Mouse (Mus musculus) CH12.LX (cell line): ENCODE measurements at regions not wholly inside any gene's neighbourhood (a gene's known extent, or its start where the extent isn't known, plus 50 kb on each side); places are given as distances from the start of the nearest gene placed in this dataset.

Experiments used
- DNase-seq: peaks from one replicate; pipeline ENCODE4 v3.0.0-alpha.2; 2013; ENCODE audit errors: extremely low read depth
- H3K27ac ChIP-seq: 2 replicates; pipeline ENCODE4 v1.5.1; 2012; ENCODE audit warnings: low read depth, mild to moderate bottlenecking, control low read depth, moderate library complexity; ENCODE audit not compliant: insufficient read depth
- H3K27me3 ChIP-seq: replicated peaks from 2 replicates; pipeline ENCODE3; 2012; ENCODE audit warnings: inconsistent platforms
- H3K36me3 ChIP-seq, 2 experiments: replicated peaks in 1 of 2; 2 replicates each; pipeline versions ENCODE3 to v1.6.1; 2012; ENCODE audit warnings: inconsistent platforms in 1 of 2, low read length in 1 of 2, mild to moderate bottlenecking in 1 of 2, mixed read lengths in 1 of 2, moderate library complexity in 1 of 2; ENCODE audit not compliant: control insufficient read depth in 1 of 2, insufficient read depth in 1 of 2
- H3K4me1 ChIP-seq, 2 experiments: 2 replicates each; pipeline ENCODE4 v1.6.1; 2012; ENCODE audit warnings: inconsistent platforms in 1 of 2, moderate library complexity in 1 of 2; ENCODE audit not compliant: insufficient read depth in 2 of 2, control insufficient read depth in 1 of 2
- H3K4me2 ChIP-seq: 2 replicates; pipeline ENCODE4 v1.6.1; 2012; ENCODE audit warnings: low read depth, mild to moderate bottlenecking, control low read depth; ENCODE audit not compliant: poor library complexity, insufficient read depth, severe bottlenecking
- H3K4me3 ChIP-seq, 3 experiments: fragments of 150-350 bp in 1 of 3; sonication (generic) in 1 of 3; replicated peaks in 1 of 3; 2 replicates each; pipeline versions ENCODE3 to v1.5.1; 2011 to 2012; ENCODE audit warnings: low read depth in 2 of 3, low read length in 2 of 3, mild to moderate bottlenecking in 2 of 3, moderate library complexity in 2 of 3, control low read depth in 1 of 3, improper control_type of control experiment in 1 of 3, inconsistent platforms in 1 of 3, mixed read lengths in 1 of 3; ENCODE audit not compliant: poor library complexity in 1 of 3
- H3K79me2 ChIP-seq: replicated peaks from 2 replicates; pipeline ENCODE4 v1.6.1; 2012; ENCODE audit warnings: mild to moderate bottlenecking, moderate library complexity; ENCODE audit not compliant: control insufficient read depth, poor library complexity, insufficient read depth, severe bottlenecking; ENCODE audit errors: extremely low read depth
- H3K9ac ChIP-seq: 2 replicates; pipeline ENCODE4 v1.6.1; 2012; ENCODE audit warnings: low read depth, mild to moderate bottlenecking, control low read depth, moderate library complexity; ENCODE audit not compliant: insufficient read depth
- H3K9me3 ChIP-seq: replicated peaks from 2 replicates; pipeline ENCODE3; 2012; ENCODE audit warnings: low read length, inconsistent platforms, mixed read lengths
- BHLHE40 ChIP-seq: IDR thresholded peaks from 2 replicates; pipeline ENCODE4 v1.6.1; 2011; ENCODE audit warnings: mild to moderate bottlenecking, low read depth, low read length, improper control_type of control experiment
- CHD1 ChIP-seq: IDR thresholded peaks from 2 replicates; pipeline ENCODE4 v1.6.1; 2012; ENCODE audit warnings: low read depth, low read length, improper control_type of control experiment, inconsistent platforms
- CHD2 ChIP-seq: IDR thresholded peaks from 2 replicates; pipeline ENCODE4 v1.6.1; 2011; ENCODE audit warnings: low read length, improper control_type of control experiment
- CTCF ChIP-seq, 2 experiments: IDR thresholded peaks in 1 of 2; conservative IDR thresholded peaks in 1 of 2; 2 replicates each; pipeline ENCODE4 v1.5.1; 2011 to 2012; ENCODE audit warnings: low read depth in 2 of 2, low read length in 2 of 2, improper control_type of control experiment in 1 of 2, inconsistent platforms in 1 of 2, mild to moderate bottlenecking in 1 of 2, moderate library complexity in 1 of 2
- E2F4 ChIP-seq: IDR thresholded peaks from 2 replicates; pipeline ENCODE4 v1.6.1; 2011; ENCODE audit warnings: low read depth, low read length, improper control_type of control experiment; ENCODE audit not compliant: insufficient replicate concordance
- ELF1 ChIP-seq: IDR thresholded peaks from 2 replicates; pipeline ENCODE4 v1.6.1; 2014; ENCODE audit warnings: low read depth, mild to moderate bottlenecking, inconsistent platforms, low read length, improper control_type of control experiment
- ETS1 ChIP-seq: conservative IDR thresholded peaks from 2 replicates; pipeline ENCODE4 v1.6.1; 2012; ENCODE audit warnings: low read depth, mild to moderate bottlenecking, inconsistent platforms, low read length, improper control_type of control experiment, moderate library complexity
- IRF4 ChIP-seq: IDR thresholded peaks from 2 replicates; pipeline ENCODE4 v1.6.1; 2014; ENCODE audit warnings: low read depth, mild to moderate bottlenecking, inconsistent platforms, low read length, improper control_type of control experiment
- JUN ChIP-seq: IDR thresholded peaks from 2 replicates; pipeline ENCODE4 v1.6.1; 2011; ENCODE audit warnings: low read depth, mild to moderate bottlenecking, low read length, improper control_type of control experiment, moderate library complexity; ENCODE audit not compliant: insufficient read depth
- JUND ChIP-seq: conservative IDR thresholded peaks from 2 replicates; pipeline ENCODE4 v1.6.1; 2011; ENCODE audit warnings: low read depth, low read length, improper control_type of control experiment
- KAT2A ChIP-seq: IDR thresholded peaks from 2 replicates; pipeline ENCODE4 v1.6.1; 2012; ENCODE audit warnings: low read length, improper control_type of control experiment, inconsistent platforms; ENCODE audit not compliant: insufficient replicate concordance
- MAZ ChIP-seq: IDR thresholded peaks from 2 replicates; pipeline ENCODE4 v1.6.1; 2012; ENCODE audit warnings: low read depth, mild to moderate bottlenecking, inconsistent platforms, low read length, improper control_type of control experiment, moderate library complexity
- NELFE ChIP-seq: IDR thresholded peaks from 2 replicates; pipeline ENCODE4 v1.6.1; 2011; ENCODE audit warnings: low read depth, low read length, improper control_type of control experiment
- POLR2A ChIP-seq: IDR thresholded peaks from 2 replicates; pipeline ENCODE4 v1.6.1; 2011; ENCODE audit warnings: low read depth, mild to moderate bottlenecking, improper control_type of control experiment, low read length
- RAD21 ChIP-seq: IDR thresholded peaks from 2 replicates; pipeline ENCODE4 v1.6.1; 2011; ENCODE audit warnings: low read depth, mild to moderate bottlenecking, low read length, improper control_type of control experiment, moderate library complexity
- RCOR1 ChIP-seq: conservative IDR thresholded peaks from 2 replicates; pipeline ENCODE4 v1.6.1; 2012; ENCODE audit warnings: low read depth, mild to moderate bottlenecking, inconsistent platforms, low read length, improper control_type of control experiment
- SIN3A ChIP-seq: IDR thresholded peaks from 2 replicates; pipeline ENCODE4 v1.6.1; 2012; ENCODE audit warnings: low read length, improper control_type of control experiment, inconsistent platforms
- TBP ChIP-seq: conservative IDR thresholded peaks from 2 replicates; pipeline ENCODE4 v1.6.1; 2011; ENCODE audit warnings: low read depth, low read length, improper control_type of control experiment
- UBTF ChIP-seq: IDR thresholded peaks from 2 replicates; pipeline ENCODE4 v1.6.1; 2012; ENCODE audit warnings: low read depth, mild to moderate bottlenecking, inconsistent platforms, low read length, improper control_type of control experiment, moderate library complexity
- ZC3H11A ChIP-seq: IDR thresholded peaks from 2 replicates; pipeline ENCODE4 v1.6.1; 2012; ENCODE audit warnings: low read depth, mild to moderate bottlenecking, inconsistent platforms, low read length, improper control_type of control experiment
- ZKSCAN1 ChIP-seq: IDR thresholded peaks from 2 replicates; pipeline ENCODE4 v1.6.1; 2012; ENCODE audit warnings: low read depth, inconsistent platforms, low read length, improper control_type of control experiment, borderline replicate concordance
- ZMIZ1 ChIP-seq: IDR thresholded peaks from 2 replicates; pipeline ENCODE4 v1.6.1; 2012; ENCODE audit warnings: low read depth, mild to moderate bottlenecking, inconsistent platforms, low read length, improper control_type of control experiment
- dilution Hi-C: fragments of 300-500 bp; cut with MboI; formaldehyde crosslinking; loops from 2 replicates; pipeline ENCODE4 v1.14.3; 2020; ENCODE audit warnings: low sequenced_read_pairs; ENCODE audit not compliant: extremely low pct_unique_long_range_greater_than_20kb, extremely low pct_ligation_motif_present
- in situ Hi-C: fragments of 300-500 bp; cut with MboI; formaldehyde crosslinking; loops from 3 replicates; pipeline ENCODE4 v1.14.3; 2019; ENCODE audit warnings: low sequenced_read_pairs, low pct_ligation_motif_present, low pct_unique_long_range_greater_than_20kb, mixed read lengths

- Histone ChIP-seq H3K9me3 (peaks cover 76% of the 10 kb centered on the region), H3K4me3 (no peak overlapping the region), H3K27ac (no peak overlapping the region), H3K79me2 (no peaks in the 10 kb centered on the region), H3K9ac (no peak overlapping the region), H3K4me1 (no peaks in the 10 kb centered on the region), H3K27me3 (no peaks in the 10 kb centered on the region), H3K36me3 (no peaks in the 10 kb centered on the region), H3K4me2 (no peak overlapping the region)
- dilution Hi-C loops (no loop called here), in situ Hi-C loops (no loop called here)
- TF ChIP-seq MAZ (no peak), CHD2 (no peak), JUND (no peak), ZKSCAN1 (no peak)
- DNase-seq = no peak
Measured at GRCm38 (mm10) chr12:27465499-27466150, 123.3 kb upstream of the Sox11 start.

GRCm38 (mm10) chr12:27458674-27459073, 116.3 kb upstream of the Sox11 start:
- Histone ChIP-seq H3K79me2 (no peaks in the 10 kb centered on the region), H3K4me2 (no peak overlapping the region), H3K36me3 (no peaks in the 10 kb centered on the region), H3K4me1 (no peaks in the 10 kb centered on the region), H3K4me3 (no peak overlapping the region), H3K9me3 (peaks cover 50% of the 10 kb centered on the region), H3K27ac (no peak overlapping the region), H3K9ac (no peak overlapping the region), H3K27me3 (no peaks in the 10 kb centered on the region)
- dilution Hi-C loops (no loop called here), in situ Hi-C loops (no loop called here)
- TF ChIP-seq ELF1 (no peak), JUND (no peak), E2F4 (no peak), ZC3H11A (no peak), POLR2A (no peak), NELFE (no peak), ZMIZ1 (no peak), RAD21 (no peak), CTCF (conservative IDR thresholded peaks at IDR 0.05 in 1 of 2, IDR thresholded peaks at IDR 0.05 in 1 of 2; ENCODE audit: low read depth in 2 of 2, low read length in 2 of 2) (no peak), TBP (no peak), SIN3A (no peak), JUN (no peak), ETS1 (no peak), CHD1 (no peak), RCOR1 (no peak), KAT2A (no peak), CHD2 (no peak), UBTF (no peak), BHLHE40 (no peak), IRF4 (no peak)
- no peak for DNase-seq
